Mouse (Mus musculus): ENCODE results near the gene Usp48. TPM values are rescaled to one million over a fixed set of nuclear protein-coding genes. Genes with fewer than 3 reads are reported as not detected.

Gene Usp48
- polyA plus RNA-seq, 1 experiment = 46.2 TPM

GRCm38 (mm10) chr4:137607023-137607422 is 13.5 kb downstream of the Usp48 start:
- Histone ChIP-seq H3K27me3 (replicated peaks) (no peaks in the 10 kb centered on the region), H3K4me1 (peaks cover 72% of the 10 kb centered on the region), H3K4me3 (replicated peaks) (no peak overlapping the region), H3K9me3 (no peaks in the 10 kb centered on the region), H3K36me3 (replicated peaks; ENCODE audit: low read length) (peaks cover 77% of the 10 kb centered on the region)
- TF ChIP-seq GATA1 (IDR thresholded peaks at IDR 0.05; ENCODE audit: borderline replicate concordance, low read length) (no peak), FLI1 (IDR thresholded peaks at IDR 0.05; ENCODE audit: low read length) (no peak)

GRCm38 (mm10) chr4:137609281-137609680 is 15.7 kb downstream of the Usp48 start:
- no peaks in the 10 kb centered on the region for H3K9me3 ChIP-seq
- peaks cover 62% of the 10 kb centered on the region for H3K4me1 ChIP-seq
- TF ChIP-seq FLI1 (IDR thresholded peaks at IDR 0.05; ENCODE audit: low read length) (no peak), GATA1 (IDR thresholded peaks at IDR 0.05; ENCODE audit: borderline replicate concordance, low read length) (no peak)
- H3K27me3 ChIP-seq (replicated peaks) = no peaks in the 10 kb centered on the region
- peak overlapping the region; percentile 82 for H3K4me3 ChIP-seq (replicated peaks)
- peaks cover 93% of the 10 kb centered on the region for H3K36me3 ChIP-seq (replicated peaks; ENCODE audit: low read length)

GRCm38 (mm10) chr4:137609702-137610101 is 16.1 kb downstream of the Usp48 start:
- H3K27me3 ChIP-seq (replicated peaks) = no peaks in the 10 kb centered on the region
- TF ChIP-seq FLI1 (IDR thresholded peaks at IDR 0.05; ENCODE audit: low read length) = no peak
- no peak for TF ChIP-seq GATA1 (IDR thresholded peaks at IDR 0.05; ENCODE audit: borderline replicate concordance, low read length)
- H3K9me3 ChIP-seq = no peaks in the 10 kb centered on the region
- peaks cover 93% of the 10 kb centered on the region for H3K36me3 ChIP-seq (replicated peaks; ENCODE audit: low read length)
- peak overlapping the region; percentile 82 for H3K4me3 ChIP-seq (replicated peaks)
- peaks cover 58% of the 10 kb centered on the region for H3K4me1 ChIP-seq

- TF ChIP-seq FLI1 (IDR thresholded peaks at IDR 0.05; ENCODE audit: low read length) (no peak), GATA1 (IDR thresholded peaks at IDR 0.05; ENCODE audit: borderline replicate concordance, low read length) (no peak)
Measured at GRCm38 (mm10) chr4:137610256-137610655, 16.7 kb downstream of the Usp48 start.

GRCm38 (mm10) chr4:137622847-137623246 is 29.3 kb downstream of the Usp48 start:
- no peak for TF ChIP-seq FLI1 (IDR thresholded peaks at IDR 0.05; ENCODE audit: low read length)
- TF ChIP-seq GATA1 (IDR thresholded peaks at IDR 0.05; ENCODE audit: borderline replicate concordance, low read length) = no peak
- Histone ChIP-seq H3K9me3 (no peaks in the 10 kb centered on the region), H3K36me3 (replicated peaks; ENCODE audit: low read length) (peaks cover 97% of the 10 kb centered on the region), H3K4me1 (peaks cover 9% of the 10 kb centered on the region), H3K4me3 (replicated peaks) (no peak overlapping the region), H3K27me3 (replicated peaks) (no peaks in the 10 kb centered on the region)

More at GRCm38 (mm10) chr4:137610256-137610655, 16.7 kb downstream of the Usp48 start:
- Histone ChIP-seq H3K36me3 (replicated peaks; ENCODE audit: low read length) (peaks cover 92% of the 10 kb centered on the region), H3K27me3 (replicated peaks) (no peaks in the 10 kb centered on the region), H3K4me3 (replicated peaks) (peak overlapping the region; percentile 82), H3K4me1 (peaks cover 53% of the 10 kb centered on the region), H3K9me3 (no peaks in the 10 kb centered on the region)

- Histone ChIP-seq H3K4me1 (peaks cover 17% of the 10 kb centered on the region), H3K9me3 (no peaks in the 10 kb centered on the region), H3K27me3 (replicated peaks) (no peaks in the 10 kb centered on the region), H3K4me3 (replicated peaks) (no peak overlapping the region), H3K36me3 (replicated peaks; ENCODE audit: low read length) (peaks cover 96% of the 10 kb centered on the region)
- TF ChIP-seq GATA1 (IDR thresholded peaks at IDR 0.05; ENCODE audit: borderline replicate concordance, low read length) (no peak), FLI1 (IDR thresholded peaks at IDR 0.05; ENCODE audit: low read length) (no peak)
Measured at GRCm38 (mm10) chr4:137627476-137628235, 34.1 kb downstream of the Usp48 start.

- H3K9me3 ChIP-seq = no peaks in the 10 kb centered on the region
- peaks cover 96% of the 10 kb centered on the region for H3K36me3 ChIP-seq (replicated peaks; ENCODE audit: low read length)
- no peaks in the 10 kb centered on the region for H3K27me3 ChIP-seq (replicated peaks)
- no peak for TF ChIP-seq FLI1 (IDR thresholded peaks at IDR 0.05; ENCODE audit: low read length)
- no peak for TF ChIP-seq GATA1 (IDR thresholded peaks at IDR 0.05; ENCODE audit: borderline replicate concordance, low read length)
- peaks cover 17% of the 10 kb centered on the region for H3K4me1 ChIP-seq
- no peak overlapping the region for H3K4me3 ChIP-seq (replicated peaks)
Measured at GRCm38 (mm10) chr4:137628400-137628799, 34.8 kb downstream of the Usp48 start.

GRCm38 (mm10) chr4:137629354-137629753 is 35.8 kb downstream of the Usp48 start:
- Histone ChIP-seq H3K27me3 (replicated peaks) (no peaks in the 10 kb centered on the region), H3K4me1 (peaks cover 17% of the 10 kb centered on the region), H3K9me3 (no peaks in the 10 kb centered on the region), H3K4me3 (replicated peaks) (no peak overlapping the region), H3K36me3 (replicated peaks; ENCODE audit: low read length) (peaks cover 96% of the 10 kb centered on the region)
- TF ChIP-seq FLI1 (IDR thresholded peaks at IDR 0.05; ENCODE audit: low read length) (no peak), GATA1 (IDR thresholded peaks at IDR 0.05; ENCODE audit: borderline replicate concordance, low read length) (no peak)

- Histone ChIP-seq H3K36me3 (replicated peaks; ENCODE audit: low read length) (peaks cover 96% of the 10 kb centered on the region), H3K27me3 (replicated peaks) (no peaks in the 10 kb centered on the region), H3K4me1 (peaks cover 16% of the 10 kb centered on the region), H3K9me3 (no peaks in the 10 kb centered on the region), H3K4me3 (replicated peaks) (no peak overlapping the region)
- TF ChIP-seq FLI1 (IDR thresholded peaks at IDR 0.05; ENCODE audit: low read length) (no peak), GATA1 (IDR thresholded peaks at IDR 0.05; ENCODE audit: borderline replicate concordance, low read length) (no peak)
Measured at GRCm38 (mm10) chr4:137630153-137630552, 36.6 kb downstream of the Usp48 start.

- Histone ChIP-seq H3K4me3 (replicated peaks) (no peak overlapping the region), H3K27me3 (replicated peaks) (no peaks in the 10 kb centered on the region), H3K4me1 (peaks cover 13% of the 10 kb centered on the region), H3K9me3 (no peaks in the 10 kb centered on the region), H3K36me3 (replicated peaks; ENCODE audit: low read length) (peaks cover 97% of the 10 kb centered on the region)
- TF ChIP-seq GATA1 (IDR thresholded peaks at IDR 0.05; ENCODE audit: borderline replicate concordance, low read length) (no peak), FLI1 (IDR thresholded peaks at IDR 0.05; ENCODE audit: low read length) (no peak)
Measured at GRCm38 (mm10) chr4:137631596-137631995, 38.0 kb downstream of the Usp48 start.

Measured in megakaryocyte, embryonic 14.5 days (primary cell).